Mouse (Mus musculus) sigmoid colon, adult 10 weeks (tissue): ENCODE measurements around the gene Prrt2. TPM values are rescaled to one million over a fixed set of nuclear protein-coding genes. Genes with fewer than 3 reads are reported as not detected.

ENCODE experiments used
- polyA plus RNA-seq: library from polyadenylated mRNA; stranded (reverse); fragments of 350-450 nt; fragmentation: Illumina TruSeq; extraction: RNeasy Lipid Tissue Mini Kit (QIAGEN cat#74804); gene quantifications from one replicate; pipeline ENCODE4 v1.2.3, GENCODE M21; 2014; ENCODE audit warnings: low read depth, low replicate concordance

Gene Prrt2
- polyA plus RNA-seq = 1.0 TPM

DNA sequence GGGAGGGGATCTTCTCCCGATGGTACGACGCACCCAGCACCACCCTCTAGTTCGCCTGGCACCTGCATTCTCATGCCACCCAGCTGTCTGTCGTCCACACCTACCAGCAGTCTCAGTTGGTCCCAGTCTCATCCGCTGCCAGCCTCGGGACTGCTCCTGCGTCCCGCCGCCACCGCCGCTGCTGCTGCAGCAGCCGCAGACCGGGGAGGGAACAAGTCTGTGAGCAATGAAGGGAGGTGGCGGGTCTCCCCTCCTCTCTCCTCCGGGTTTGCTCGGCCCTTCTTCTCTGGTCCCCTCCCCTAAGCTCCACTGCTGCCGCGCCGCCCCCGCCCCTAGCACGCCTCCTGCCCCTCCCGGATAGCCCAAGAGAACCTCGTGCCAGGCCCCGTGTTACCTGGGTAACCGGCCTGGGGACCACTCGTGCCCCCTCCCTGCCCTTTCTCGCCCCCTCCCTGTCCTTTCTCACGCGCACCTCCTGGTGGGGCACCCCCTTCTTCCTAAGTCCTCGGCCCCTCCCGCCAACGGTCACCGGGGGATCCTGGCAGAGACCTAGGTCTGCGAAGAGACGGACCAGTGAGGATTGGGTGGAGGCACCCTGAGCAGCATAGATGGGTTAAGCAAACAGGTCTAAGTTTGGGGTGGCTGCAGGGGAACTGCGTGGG lies at the start of gene Prrt2, which contains the start of gene Gm42742:
TSS of gene Prrt2 (minus strand) at position 311 of the 662 bp plus-strand sequence.
TSS of gene Gm42742 (minus strand) at position 197 of the 662 bp plus-strand sequence.

GRCm38 (mm10) chr7:127041851-127042672 lies 21.1 kb upstream of the Prrt2 start, which contains the start of gene Kif22:
Gene Kif22, minus strand, starts transcription at chr7:127042471.

DNA sequence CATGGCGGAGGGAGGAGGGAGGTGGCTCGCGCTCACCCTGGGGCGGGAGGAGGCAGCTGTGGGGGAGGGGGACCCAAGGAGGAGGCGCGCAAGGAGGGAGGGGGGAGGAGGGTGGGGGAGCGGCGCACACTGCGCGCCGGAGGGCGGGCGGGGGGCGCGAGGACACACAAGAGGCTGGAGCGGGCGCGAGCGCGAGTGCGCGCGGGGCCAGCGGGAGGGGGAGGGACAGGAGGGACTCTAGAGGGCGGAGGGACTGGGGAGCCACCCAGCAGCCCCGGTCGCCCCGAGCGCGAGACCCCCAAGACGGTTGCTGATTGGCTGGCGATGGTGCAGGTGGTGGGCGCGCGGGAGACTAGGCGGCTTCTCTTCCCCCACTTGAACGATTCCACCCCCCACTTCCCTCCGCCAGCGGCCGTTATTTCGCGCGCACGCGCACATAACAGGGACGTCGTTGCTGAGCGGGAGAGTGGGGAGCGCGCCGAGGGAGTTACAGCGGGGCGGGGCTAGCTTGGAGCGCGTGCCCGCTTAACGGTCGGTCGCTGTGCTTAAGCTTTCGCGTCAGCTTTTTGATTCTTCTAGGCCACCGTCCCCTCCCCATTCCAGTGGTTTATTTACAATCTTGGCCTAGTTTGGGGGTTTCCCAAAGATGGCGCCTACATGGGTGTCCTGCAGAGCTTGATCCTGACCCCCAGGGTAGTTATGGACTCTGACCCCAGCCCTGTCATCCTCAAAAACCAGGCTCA lies 6.1 kb upstream of the Prrt2 start, which contains the start of gene Maz:
TSS of gene Maz (minus strand) at position 54 of the 743 bp plus-strand sequence.

GRCm38 (mm10) chr7:127016971-127017949 lies 3.8 kb downstream of the Prrt2 start, which contains the start of gene Pagr1a:
Gene Pagr1a, minus strand, starts transcription at chr7:127017352.

DNA sequence TGATC lies 4.7 kb downstream of the Prrt2 start, which contains the start of gene Pagr1b:
TSS of gene Pagr1b (minus strand) at position 4 of the 5 bp plus-strand sequence.

GRCm38 (mm10) chr7:127014320-127014719 lies 6.7 kb downstream of the Prrt2 start, which contains the start of gene Mvp:
Gene Mvp, minus strand, starts transcription at chr7:127014621.

DNA sequence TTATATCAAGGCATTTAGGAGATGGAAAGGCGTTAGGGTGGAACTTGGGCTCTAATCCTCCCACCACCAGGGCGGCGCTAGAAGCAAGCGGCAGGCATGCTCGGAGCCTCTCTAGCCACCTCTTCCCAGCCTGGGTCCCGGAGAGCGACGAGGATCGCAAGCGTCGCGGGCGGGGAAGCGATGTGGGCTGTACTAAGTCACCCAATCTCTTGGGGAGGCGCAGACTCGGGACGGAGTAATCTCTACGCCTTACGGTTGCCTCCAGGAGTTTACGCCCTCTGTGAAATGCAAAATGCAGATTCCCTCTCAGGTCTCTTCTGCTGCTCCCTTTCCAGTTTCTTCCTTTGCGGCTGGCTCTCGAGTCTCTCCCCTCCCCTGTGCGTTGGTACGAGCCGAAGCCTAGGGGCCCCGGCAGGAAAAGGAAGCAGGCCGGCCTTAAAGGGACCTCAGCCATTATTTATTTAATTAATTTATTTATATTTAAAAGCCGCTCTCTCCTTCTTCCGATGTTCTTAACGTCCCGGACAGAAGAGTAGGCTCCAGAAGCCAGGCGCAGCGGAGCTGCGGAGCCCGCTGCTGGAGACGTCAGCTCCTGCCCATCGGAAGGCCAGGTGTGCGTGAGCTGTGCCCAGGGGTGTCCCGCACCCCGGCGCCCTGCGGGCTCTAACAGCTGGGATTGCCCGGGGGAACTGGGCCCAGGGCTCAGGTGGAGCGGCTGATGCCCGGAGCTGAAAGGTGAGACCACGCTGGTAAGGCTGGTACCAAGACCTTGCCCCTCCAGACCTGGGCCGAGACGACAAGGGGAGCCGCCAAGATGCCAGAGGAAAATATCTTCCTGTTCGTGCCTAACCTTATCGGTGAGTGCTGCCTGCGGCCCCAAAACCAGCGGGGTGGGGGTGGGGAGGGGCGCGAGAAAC lies 44.8 kb downstream of the Prrt2 start, which contains the start of gene Cdiptos:
TSS of gene Cdiptos (minus strand) at position 149 of the 917 bp plus-strand sequence.

GRCm38 (mm10) chr7:126975893-126975949 lies 45.3 kb downstream of the Prrt2 start, which contains the start of gene Cdipt:
Gene Cdipt, plus strand, starts transcription at chr7:126975914.

Other genes with a start within 250 kb of the Prrt2 start
- 17.7 TPM for gene Ypel3, start 244.3 kb downstream of the Prrt2 start, polyA plus RNA-seq
- not detected for gene Tbx6, start 239.7 kb downstream of the Prrt2 start, polyA plus RNA-seq
- 47.0 TPM for gene Ppp4c, start 228.7 kb downstream of the Prrt2 start, polyA plus RNA-seq
- not detected for gene Fam57b, start 223.5 kb downstream of the Prrt2 start, polyA plus RNA-seq
- gene 4930451I11Rik, start 189.6 kb downstream of the Prrt2 start, polyA plus RNA-seq = not detected
- gene Doc2a, start 173.8 kb downstream of the Prrt2 start, polyA plus RNA-seq = not detected
- 11.7 TPM for gene Hirip3, start 159.2 kb downstream of the Prrt2 start, polyA plus RNA-seq
- 17.4 TPM for gene Ino80e, start 158.8 kb downstream of the Prrt2 start, polyA plus RNA-seq
- 10.1 TPM for gene Taok2, start 136.5 kb downstream of the Prrt2 start, polyA plus RNA-seq
- gene Tmem219, start 98.3 kb downstream of the Prrt2 start, polyA plus RNA-seq = 12.7 TPM
- gene Kctd13, start 92.3 kb downstream of the Prrt2 start, polyA plus RNA-seq = 6.1 TPM
- not detected for gene Asphd1, start 71.6 kb downstream of the Prrt2 start, polyA plus RNA-seq
- 2.1 TPM for gene Sez6l2, start 70.6 kb downstream of the Prrt2 start, polyA plus RNA-seq
- gene Cdipt, start 45.3 kb downstream of the Prrt2 start, polyA plus RNA-seq = 14.6 TPM
- gene Cdiptos, start 45.1 kb downstream of the Prrt2 start, polyA plus RNA-seq = 1.6 TPM
- 2.1 TPM for gene Mvp, start 6.6 kb downstream of the Prrt2 start, polyA plus RNA-seq
- not detected for gene Pagr1b, start 4.7 kb downstream of the Prrt2 start, polyA plus RNA-seq
- gene Pagr1a, start 3.9 kb downstream of the Prrt2 start, polyA plus RNA-seq = not detected
- gene Gm42742, start 114 bp downstream of the Prrt2 start, polyA plus RNA-seq = 0.69 TPM
- 19.3 TPM for gene Maz, start 5.8 kb upstream of the Prrt2 start, polyA plus RNA-seq
- 2.2 TPM for gene Kif22, start 21.3 kb upstream of the Prrt2 start, polyA plus RNA-seq
- gene Zg16, start 66.1 kb upstream of the Prrt2 start, polyA plus RNA-seq = 1,501 TPM
- gene AI467606, start 70.1 kb upstream of the Prrt2 start, polyA plus RNA-seq = 2.7 TPM
- 0.35 TPM for gene Qprt, start 101.0 kb upstream of the Prrt2 start, polyA plus RNA-seq
- 0.98 TPM for gene Spn, start 116.6 kb upstream of the Prrt2 start, polyA plus RNA-seq
- 11.7 TPM for gene Cd2bp2, start 174.8 kb upstream of the Prrt2 start, polyA plus RNA-seq
- gene Tbc1d10b, start 187.3 kb upstream of the Prrt2 start, polyA plus RNA-seq = 4.4 TPM
- gene Mylpf, start 187.7 kb upstream of the Prrt2 start, polyA plus RNA-seq = not detected
- gene Zfp553, start 211.8 kb upstream of the Prrt2 start, polyA plus RNA-seq = 1.8 TPM
- 1.1 TPM for gene Sept1, start 211.9 kb upstream of the Prrt2 start, polyA plus RNA-seq
- 0.98 TPM for gene Zfp771, start 223.1 kb upstream of the Prrt2 start, polyA plus RNA-seq
- 0.79 TPM for gene Dctpp1, start 239.5 kb upstream of the Prrt2 start, polyA plus RNA-seq